Mouse (Mus musculus) liver, postnatal 0 days (tissue): ENCODE data around the gene Fam92b. TPM values are rescaled to one million over a fixed set of nuclear protein-coding genes. Genes with fewer than 3 reads are reported as not detected.

Experiments
- ATAC-seq: fragments of 200-750 bp; cut with Nextera tagmentation; 2 replicates; pipeline ENCODE4 v1.8.0; 2017; ENCODE audit warnings: mild to moderate bottlenecking, moderate library complexity
- DNase-seq: peaks from one replicate; pipeline ENCODE4 v3.0.0-alpha.2; 2016
- H3K27ac ChIP-seq: fragments of 300-500 bp; sonication (generic); 2 replicates; pipeline ENCODE4 v1.5.1; 2014; ENCODE audit warnings: antibody characterized with exemption, moderate library complexity, mild to moderate bottlenecking, low read depth
- H3K27me3 ChIP-seq: fragments of 300-500 bp; sonication (generic); 2 replicates; pipeline ENCODE4 v1.6.1; 2014; ENCODE audit warnings: low read length, control low read depth, mixed read lengths; ENCODE audit not compliant: insufficient read depth
- H3K36me3 ChIP-seq: fragments of 300-500 bp; sonication (generic); replicated peaks from 2 replicates; pipeline ENCODE4 v1.6.1; 2014; ENCODE audit warnings: mild to moderate bottlenecking, control low read depth, low read length, moderate library complexity, mixed read lengths; ENCODE audit not compliant: insufficient read depth
- H3K4me1 ChIP-seq: fragments of 300-500 bp; sonication (generic); 2 replicates; pipeline ENCODE4 v1.6.1; 2014; ENCODE audit warnings: antibody characterized with exemption, mild to moderate bottlenecking, control low read depth; ENCODE audit not compliant: insufficient read depth
- H3K4me2 ChIP-seq: fragments of 300-500 bp; sonication (generic); 2 replicates; pipeline ENCODE4 v1.6.1; 2014; ENCODE audit warnings: low read depth, mild to moderate bottlenecking, low read length, moderate library complexity, mixed read lengths
- H3K4me3 ChIP-seq: fragments of 300-500 bp; sonication (generic); 2 replicates; pipeline ENCODE4 v1.5.1; 2014; ENCODE audit warnings: low read depth, low read length
- H3K9ac ChIP-seq: fragments of 300-500 bp; sonication (generic); replicated peaks from 2 replicates; pipeline ENCODE4 v1.6.1; 2014; ENCODE audit warnings: mild to moderate bottlenecking, moderate library complexity
- H3K9me3 ChIP-seq: fragments of 300-500 bp; sonication (generic); 2 replicates; pipeline ENCODE4 v1.6.1; 2016; ENCODE audit warnings: mild to moderate bottlenecking, control low read depth, low read length, mixed read lengths
- CTCF ChIP-seq: sonication (generic); IDR thresholded peaks from 2 replicates; pipeline ENCODE4 v1.5.1; 2016; ENCODE audit warnings: antibody characterized with exemption, low read depth
- EP300 ChIP-seq: IDR thresholded peaks from 2 replicates; pipeline ENCODE4 v1.6.1; 2016; ENCODE audit warnings: antibody characterized with exemption, low read depth, mild to moderate bottlenecking
- WGBS: fragments of 180-500 bp; shearing (Covaris S2); extraction: QIAGEN DNeasy Blood & Tissue Kit; methylation state at CpG from one replicate; pipeline ENCODE4 v1.1.7; 2014; ENCODE audit not compliant: insufficient replicate concordance; 5-methylcytosine and 5-hydroxymethylcytosine counted together
- polyA plus RNA-seq: library from polyadenylated mRNA; unstranded; fragments of >200 nt; fragmentation: Nextera tagmentation; extraction: Ambion mirVana; gene quantifications from 2 replicates; pipeline ENCODE4 v1.2.1, GENCODE M21; 2015

The Fam92b gene
- polyA plus RNA-seq, 1 experiment from 2014 or later = not detected

GRCm38 (mm10) chr8:120215416-120216141, 38.3 kb upstream of the Fam92b start:
- ATAC-seq (peak; percentile 25), DNase-seq (peak; percentile 40)
- WGBS = 56% methylated on average over 7 of the region's 7 CpGs
- no peak overlapping the region for H3K27ac ChIP-seq
- H3K4me1 ChIP-seq = peaks cover 15% of the 10 kb centered on the region
- no peaks in the 10 kb centered on the region for H3K9me3 ChIP-seq
- no peaks in the 10 kb centered on the region for H3K27me3 ChIP-seq
- no peak overlapping the region for H3K9ac ChIP-seq
- H3K4me2 ChIP-seq = no peak overlapping the region
- no peak overlapping the region for H3K4me3 ChIP-seq
- H3K36me3 ChIP-seq = no peaks in the 10 kb centered on the region
- TF ChIP-seq EP300 (no peak), CTCF (no peak)

DNA sequence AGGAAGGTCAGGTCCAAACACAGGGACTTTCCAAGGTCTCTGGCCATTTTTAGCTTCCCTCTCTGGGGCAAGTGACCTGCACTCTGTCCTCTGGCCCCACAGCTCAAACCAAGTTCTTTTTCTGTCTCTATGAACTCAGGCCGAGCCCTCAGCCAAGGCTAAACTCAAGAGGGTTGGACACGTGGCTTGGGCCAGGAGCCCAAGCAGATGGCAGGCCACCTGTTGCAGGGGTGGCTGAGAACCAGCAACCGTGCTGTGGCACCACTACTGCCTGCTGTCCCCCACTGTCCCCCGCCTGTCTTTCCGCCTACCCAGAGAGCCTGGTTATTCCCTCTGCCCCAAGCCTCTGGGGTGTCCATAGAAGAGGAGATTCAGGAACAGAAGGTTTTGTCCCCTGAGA, 36.7 kb upstream of the Fam92b start:
- Histone ChIP-seq H3K4me3 (no peak overlapping the region), H3K27me3 (no peaks in the 10 kb centered on the region), H3K9ac (no peak overlapping the region), H3K4me2 (no peak overlapping the region), H3K36me3 (no peaks in the 10 kb centered on the region), H3K4me1 (peaks cover 15% of the 10 kb centered on the region), H3K9me3 (no peaks in the 10 kb centered on the region), H3K27ac (no peak overlapping the region)
- 69% methylated on average over 5 of the region's 5 CpGs for WGBS
- TF ChIP-seq EP300 = no peak
- TF ChIP-seq CTCF = no peak
- DNase-seq (peak; percentile 36), ATAC-seq (peak; percentile 29; the same call in 1 of the 2 replicates)

DNA sequence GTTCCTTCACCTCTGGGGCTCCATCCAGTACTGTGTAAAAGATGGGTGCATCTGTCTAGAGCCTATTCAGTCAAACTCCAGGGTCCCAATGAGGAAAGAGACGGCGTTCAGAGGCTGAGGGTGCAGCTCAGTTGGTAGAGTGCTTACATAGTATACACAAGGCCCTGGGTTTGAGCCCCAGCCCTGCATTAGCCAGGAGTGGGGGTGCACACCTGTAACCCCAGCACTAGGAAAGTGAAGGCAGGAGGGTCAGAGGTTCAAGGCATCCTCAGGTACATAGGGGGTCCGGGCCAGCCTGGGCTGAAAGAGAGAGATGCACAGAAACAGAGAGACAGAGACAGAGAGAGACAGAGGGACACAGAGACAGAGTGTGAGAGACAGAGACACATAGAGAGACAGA, 36.0 kb upstream of the Fam92b start:
- peaks cover 15% of the 10 kb centered on the region for H3K4me1 ChIP-seq
- no peaks in the 10 kb centered on the region for H3K36me3 ChIP-seq
- no peaks in the 10 kb centered on the region for H3K9me3 ChIP-seq
- no peak overlapping the region for H3K4me2 ChIP-seq
- no peak overlapping the region for H3K27ac ChIP-seq
- no peak overlapping the region for H3K4me3 ChIP-seq
- TF ChIP-seq CTCF (no peak), EP300 (no peak)
- H3K27me3 ChIP-seq = no peaks in the 10 kb centered on the region
- no peak overlapping the region for H3K9ac ChIP-seq
- DNase-seq (no peak), ATAC-seq (no peak)
- WGBS = 85% methylated on average over 3 of the region's 3 CpGs

- ATAC-seq (no peak), DNase-seq (no peak)
- Histone ChIP-seq H3K36me3 (no peaks in the 10 kb centered on the region), H3K4me1 (peaks cover 13% of the 10 kb centered on the region), H3K4me2 (no peak overlapping the region), H3K9me3 (no peaks in the 10 kb centered on the region), H3K27me3 (no peaks in the 10 kb centered on the region), H3K9ac (no peak overlapping the region), H3K4me3 (no peak overlapping the region), H3K27ac (no peak overlapping the region)
- TF ChIP-seq EP300 (no peak), CTCF (no peak)
- 90% methylated on average over 7 of the region's 7 CpGs for WGBS
Observed at GRCm38 (mm10) chr8:120212596-120212995, 35.3 kb upstream of the Fam92b start.

DNA sequence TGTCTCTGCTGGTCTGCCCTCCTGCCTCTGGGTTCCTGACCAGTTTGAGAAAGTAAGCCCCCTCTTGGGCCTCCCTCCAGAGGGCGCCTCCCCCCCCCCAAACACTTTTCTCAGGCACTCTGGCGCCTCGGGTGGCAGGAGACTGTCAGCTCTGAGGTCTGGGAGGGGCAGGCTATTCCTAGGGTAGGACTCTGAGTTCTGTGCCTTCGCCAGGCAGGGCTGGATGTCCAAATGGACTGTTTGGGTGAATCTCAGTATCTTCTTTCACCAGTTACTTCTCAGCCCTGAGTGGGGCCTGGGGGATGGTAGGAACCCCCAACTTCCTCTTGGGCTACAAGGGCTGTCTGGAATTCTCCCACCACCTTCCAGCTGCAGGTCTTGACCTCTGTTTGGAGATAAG, 34.1 kb upstream of the Fam92b start:
- ATAC-seq (no peak), DNase-seq (no peak)
- WGBS = 14% methylated on average over 4 of the region's 4 CpGs
- Histone ChIP-seq H3K4me3 (no peak overlapping the region), H3K36me3 (no peaks in the 10 kb centered on the region), H3K9ac (no peak overlapping the region), H3K27ac (no peak overlapping the region), H3K9me3 (no peaks in the 10 kb centered on the region), H3K4me2 (no peak overlapping the region), H3K27me3 (no peaks in the 10 kb centered on the region), H3K4me1 (0 out of 2 replicates have a peak, but pooled peaks cover 4% of the 10 kb centered on the region)
- TF ChIP-seq CTCF = peak; percentile 50
- no peak for TF ChIP-seq EP300

GRCm38 (mm10) chr8:120208113-120208512, 30.8 kb upstream of the Fam92b start:
- Histone ChIP-seq H3K27ac (no peak overlapping the region), H3K9me3 (no peaks in the 10 kb centered on the region), H3K27me3 (no peaks in the 10 kb centered on the region), H3K4me2 (no peak overlapping the region), H3K36me3 (no peaks in the 10 kb centered on the region), H3K9ac (no peak overlapping the region), H3K4me1 (no peaks in the 10 kb centered on the region), H3K4me3 (no peak overlapping the region)
- TF ChIP-seq EP300 (no peak), CTCF (no peak)
- no peak for ATAC-seq
- WGBS = 57% methylated on average over 11 of the region's 11 CpGs
- DNase-seq = no peak
